8 mouse cellular contexts compared by ENCODE assay signal in the genomic region with DNA sequence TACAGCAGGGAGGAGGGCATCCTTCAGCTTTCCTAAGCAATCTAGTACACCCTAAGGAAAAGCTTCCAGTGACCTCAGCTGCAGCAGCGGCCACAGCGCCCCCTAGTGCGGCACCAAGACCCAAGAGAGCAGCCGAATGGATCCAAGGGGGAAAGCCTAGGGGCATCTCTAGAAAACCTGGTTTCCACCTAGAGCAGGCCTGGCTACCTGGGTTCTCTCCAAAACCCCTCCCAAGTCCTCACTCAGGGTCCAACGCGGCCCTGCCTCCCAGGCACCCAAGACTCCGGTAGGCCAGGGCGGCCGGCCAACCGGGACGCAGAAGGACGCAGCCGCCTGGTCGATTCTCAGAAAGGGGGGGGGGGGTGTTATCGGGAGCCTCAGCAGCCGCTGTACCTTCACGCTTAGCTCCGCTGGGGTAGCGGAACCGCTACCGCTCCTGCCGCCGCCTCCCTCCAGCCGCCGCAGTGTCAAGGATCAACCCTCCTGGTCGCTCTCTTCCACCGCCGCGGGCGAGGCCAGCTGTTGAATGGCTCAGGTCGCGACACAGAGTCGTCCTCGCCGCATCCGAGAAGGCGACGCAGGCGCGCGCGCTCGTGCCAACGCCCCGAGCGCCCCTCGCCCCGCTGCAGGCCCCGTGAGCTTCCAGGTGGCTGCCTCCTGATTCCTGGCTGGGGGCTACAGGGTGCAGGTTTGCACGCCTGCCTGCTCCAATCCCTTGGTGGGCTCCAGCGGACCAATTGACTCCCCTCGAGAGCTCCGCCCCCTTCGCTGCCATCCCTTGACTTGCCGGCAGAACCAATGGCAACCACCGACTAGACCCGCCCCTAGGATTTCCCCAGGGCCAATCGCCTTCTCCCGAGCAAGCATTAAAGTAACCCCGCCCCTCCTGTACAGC. TPM values are rescaled to one million over a fixed set of nuclear protein-coding genes. Genes with fewer than 3 reads are reported as not detected.
DNase-seq lines count a peak whose midpoint lies in the region; ATAC-seq lines count a peak whose summit lies in the region.

A gene (minus strand): TSS at position 739 of the 895 bp plus-strand sequence.

- H3K4me2 ChIP-seq in embryonic facial prominence, embryonic 11.5 days (ENCODE audit: low read depth, low read length) = peak within 1 kb of the TSS; percentile 5
- peak within 1 kb of the TSS; percentile 42 for H3K4me2 ChIP-seq in midbrain, embryonic 11.5 days

- intact Hi-C loops in left cerebral cortex, postnatal 4 days (cut with DNase I) = no loop called here

- H3K27me3 ChIP-seq in embryonic facial prominence, embryonic 11.5 days (ENCODE audit: control insufficient read depth, insufficient read depth, low read length) = no peaks in the 10 kb centered on the region
- no peaks in the 10 kb centered on the region for H3K27me3 ChIP-seq in midbrain, embryonic 11.5 days (ENCODE audit: control insufficient read depth, insufficient read depth, low read length)

- H3K36me3 ChIP-seq in embryonic facial prominence, embryonic 11.5 days (replicated peaks; ENCODE audit: control insufficient read depth, insufficient read depth, low read depth, low read length) = no peaks in the 10 kb centered on the region
- no peaks in the 10 kb centered on the region for H3K36me3 ChIP-seq in midbrain, embryonic 11.5 days (ENCODE audit: control insufficient read depth, insufficient read depth, low read length)

- H3K4me1 ChIP-seq in embryonic facial prominence, embryonic 11.5 days (ENCODE audit: control insufficient read depth, insufficient read depth, low read length) = no peaks in the 10 kb centered on the region
- H3K4me1 ChIP-seq in midbrain, embryonic 11.5 days (ENCODE audit: control insufficient read depth, insufficient read depth, low read length) = no peaks in the 10 kb centered on the region

- peak within 1 kb of the TSS; percentile 55 for H3K9ac ChIP-seq in embryonic facial prominence, embryonic 11.5 days (replicated peaks; ENCODE audit: low read length)
- H3K9ac ChIP-seq in midbrain, embryonic 11.5 days (ENCODE audit: low read length) = peak within 1 kb of the TSS; percentile 62

- no peak within 1 kb of the TSS for H3K27ac ChIP-seq in embryonic facial prominence, embryonic 11.5 days (replicated peaks; ENCODE audit: low read depth, low read length)
- H3K27ac ChIP-seq in midbrain, embryonic 11.5 days (ENCODE audit: low read depth, low read length) = peak within 1 kb of the TSS; percentile 35; the same call in 1 of the 2 replicates

- no peaks in the 10 kb centered on the region for H3K9me3 ChIP-seq in embryonic facial prominence, embryonic 11.5 days (replicated peaks; ENCODE audit: control insufficient read depth, low read length)
- no peaks in the 10 kb centered on the region for H3K9me3 ChIP-seq in midbrain, embryonic 11.5 days (ENCODE audit: control insufficient read depth, low read length)

- peak; percentile 77 for DNase-seq in adrenal gland, postnatal 25 days
- DNase-seq in embryonic facial prominence, embryonic 11.5 days (ENCODE audit: low spot score) = peak; percentile 89
- DNase-seq in heart, adult 11 months = peak; percentile 99
- DNase-seq in kidney, adult 11 months = peak; percentile 87
- DNase-seq in left cerebral cortex, postnatal 4 days = peak; percentile 90
- peak; percentile 95 for DNase-seq in midbrain, embryonic 11.5 days (ENCODE audit: low spot score, missing footprints)
- peak; percentile 81 for DNase-seq in right cerebral cortex, postnatal 4 days
- peak; percentile 90 for DNase-seq in yolk sac, embryonic 10.5 days (ENCODE audit: low spot score)

- peak; percentile 93 for ATAC-seq in embryonic facial prominence, embryonic 11.5 days (replicated peaks; ENCODE audit: insufficient number of reproducible peaks, low FRiP score, low TSS enrichment, low read depth)
- peak; percentile 95 for ATAC-seq in midbrain, embryonic 11.5 days (ENCODE audit: low FRiP score)

- WGBS in embryonic facial prominence, embryonic 11.5 days = 15% methylated on average over 50 of the region's 60 CpGs
- 25% methylated on average over 56 of the region's 60 CpGs for WGBS in midbrain, embryonic 11.5 days

- peak within 1 kb of the TSS; percentile 54 for H3K4me3 ChIP-seq in embryonic facial prominence, embryonic 11.5 days (ENCODE audit: low read depth, low read length)
- H3K4me3 ChIP-seq in midbrain, embryonic 11.5 days (ENCODE audit: low read depth, low read length) = peak within 1 kb of the TSS; percentile 55

RNA-seq across cellular contexts. Expression of the gene that starts here (rescaled TPM):
- total RNA-seq in adrenal gland, postnatal 25 days (2021) = 9.7 and 11.1 TPM in 2 replicates
- polyA plus RNA-seq in embryonic facial prominence, embryonic 11.5 days (2014; fragmentation: Nextera tagmentation; extraction: Ambion mirVana) = 2.5 and 3.1 TPM in 2 replicates
- total RNA-seq in left cerebral cortex, postnatal 4 days (2021) = 10 to 100 TPM in 1 of 2 experiments, 1 to 10 TPM in 1; 9.8 to 10.1 TPM
- polyA plus RNA-seq in midbrain, embryonic 11.5 days (2014; fragmentation: Nextera tagmentation; extraction: Ambion mirVana) = 4.3 and 5.1 TPM in 2 replicates
